Mouse (Mus musculus): ENCODE results near the gene Mcrs1.
"Not testable (repeated sequence)": the region's sequence is repeated elsewhere in the genome, so short reads cannot be mapped to it uniquely, and the experiment has no call there.

Gene Mcrs1

DNA sequence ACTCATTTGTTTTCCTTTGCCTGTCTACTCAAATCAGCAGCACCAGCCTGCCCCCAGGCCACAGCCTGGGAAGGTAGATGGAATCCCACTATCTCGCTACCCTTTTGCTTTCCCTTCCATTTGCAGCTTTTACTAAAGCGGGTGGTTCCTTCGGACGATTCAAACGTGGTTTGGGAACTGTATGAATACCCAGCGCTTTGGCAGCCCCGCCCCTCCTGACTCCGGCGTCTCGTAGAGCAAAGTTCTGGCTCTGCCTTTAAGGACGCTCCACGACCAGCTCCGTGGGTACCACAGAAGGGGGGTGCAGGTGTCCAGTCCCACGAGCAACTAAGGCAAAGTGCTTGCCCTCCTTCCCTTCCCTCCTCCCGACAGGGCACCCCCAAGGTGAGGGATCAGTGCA lies 650 bp downstream of the Mcrs1 start:
- not testable (repeated sequence) for DNase-seq (ENCODE audit: low spot score in 2 of 2)

DNA sequence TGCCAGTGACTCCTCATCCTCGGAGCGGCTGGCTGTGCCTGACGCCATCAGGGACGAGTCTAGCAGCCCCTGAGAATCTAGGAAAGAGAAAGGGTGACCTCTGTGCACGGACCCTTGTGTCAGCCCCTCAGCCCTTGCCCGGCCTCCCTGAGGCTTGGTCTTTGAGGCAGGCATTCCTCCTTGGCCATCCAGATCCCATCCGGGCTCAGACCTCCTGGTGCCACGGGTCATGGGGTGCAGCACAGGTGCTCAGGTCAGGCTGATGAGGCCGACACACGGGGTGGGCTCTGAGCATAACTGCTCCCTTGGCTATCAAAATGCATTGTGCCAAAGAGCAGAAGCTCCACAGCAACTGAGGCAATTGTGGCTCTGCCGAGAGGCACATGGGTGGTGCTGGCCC lies 1.8 kb downstream of the Mcrs1 start:
- DNase-seq (ENCODE audit: low spot score in 2 of 2): no peak

DNA sequence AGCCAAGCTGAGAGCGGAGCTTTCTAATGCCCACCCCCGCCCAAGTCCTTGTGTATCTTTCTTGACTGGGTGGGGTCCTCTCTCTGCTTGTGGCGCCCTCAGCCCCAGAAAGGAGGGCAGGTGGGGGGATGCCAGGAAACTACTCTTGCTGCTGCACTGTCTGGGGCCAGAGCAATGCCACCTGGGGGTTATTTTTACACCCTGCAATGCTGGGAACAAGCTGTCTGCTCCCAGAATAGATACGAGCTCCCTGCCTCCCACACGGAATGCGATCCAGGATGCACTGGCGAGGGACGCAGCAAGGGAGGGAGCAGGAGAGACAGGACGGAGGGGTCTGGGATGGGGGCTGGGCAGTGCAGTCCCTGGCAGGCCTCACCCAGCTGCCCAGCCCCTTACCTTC lies 2.8 kb downstream of the Mcrs1 start:
- DNase-seq (ENCODE audit: low spot score in 2 of 2): no peak

DNA sequence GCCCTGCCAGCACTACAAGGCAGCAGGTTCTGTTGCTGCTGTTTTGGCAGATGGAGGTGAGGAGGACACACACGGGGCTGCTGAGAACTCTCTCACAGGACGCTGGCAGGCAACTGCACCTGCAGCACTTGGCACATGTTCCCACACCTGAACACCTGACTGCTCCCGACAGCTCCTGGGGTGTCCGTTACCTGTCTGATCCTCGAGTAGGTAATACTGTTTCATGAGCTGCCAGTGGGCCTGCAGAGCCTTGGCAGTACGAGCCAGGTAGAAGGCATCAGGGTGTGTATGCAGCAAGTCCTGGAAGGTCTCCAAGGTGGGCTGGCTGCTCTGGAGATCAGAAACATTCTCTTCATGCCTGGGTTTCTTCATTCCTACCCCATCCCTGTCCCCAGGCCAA lies 5.0 kb downstream of the Mcrs1 start:
- not testable (repeated sequence) for DNase-seq (ENCODE audit: low spot score in 2 of 2)

- no peak for DNase-seq (ENCODE audit: low spot score in 2 of 2)
Observed at GRCm38 (mm10) chr15:99242045-99242444, 9.7 kb downstream of the Mcrs1 start.

DNA sequence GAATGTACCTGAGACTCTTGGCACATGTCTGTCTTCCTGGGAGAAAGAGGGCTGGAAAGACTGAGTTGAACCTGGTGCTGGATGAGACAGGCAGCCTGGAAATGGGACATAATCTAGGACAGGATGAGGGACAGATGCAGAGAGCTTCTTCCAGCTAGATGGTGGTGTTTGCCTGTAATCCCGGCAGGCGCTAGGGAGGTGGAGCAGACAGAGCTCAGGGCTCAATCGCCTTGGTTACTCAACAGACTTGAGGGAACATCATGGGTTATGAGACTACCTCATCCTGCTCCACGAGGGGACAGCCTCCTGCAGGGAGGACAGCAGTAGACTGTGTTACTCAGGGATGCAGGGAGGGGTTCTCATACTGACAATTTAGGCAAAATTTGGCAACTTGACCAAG lies 10.5 kb downstream of the Mcrs1 start:
- DNase-seq (ENCODE audit: low spot score in 2 of 2): no peak

- no peak for DNase-seq (ENCODE audit: low spot score in 2 of 2)
Observed at GRCm38 (mm10) chr15:99240129-99240528, 11.6 kb downstream of the Mcrs1 start.

DNA sequence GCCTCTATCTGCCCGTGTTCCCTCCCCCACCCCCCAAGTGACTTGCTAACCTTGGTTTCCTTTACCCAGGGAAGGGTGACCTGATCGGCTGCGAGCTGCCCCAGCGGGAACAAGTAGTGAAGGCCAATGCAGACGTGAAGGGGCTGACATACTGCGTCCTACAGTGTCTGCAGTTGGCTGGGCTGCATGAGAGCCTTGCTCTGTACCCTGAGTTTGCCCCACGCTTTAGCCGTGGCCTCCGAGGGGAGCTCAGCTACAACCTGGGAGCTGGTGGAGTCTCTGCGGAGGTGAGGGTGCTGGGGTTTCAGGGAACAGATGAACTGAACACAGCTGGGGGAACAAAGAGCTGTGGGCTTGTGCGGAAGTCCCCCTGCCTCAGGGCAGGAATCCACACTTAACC lies 13.8 kb downstream of the Mcrs1 start:
- DNase-seq (ENCODE audit: low spot score in 2 of 2): no peak

- DNase-seq (ENCODE audit: low spot score in 2 of 2): no peak
Observed at GRCm38 (mm10) chr15:99234326-99235010, 17.3 kb downstream of the Mcrs1 start.

GRCm38 (mm10) chr15:99233719-99234118 lies 18.0 kb downstream of the Mcrs1 start:
- no peak for DNase-seq (ENCODE audit: low spot score in 2 of 2)

DNA sequence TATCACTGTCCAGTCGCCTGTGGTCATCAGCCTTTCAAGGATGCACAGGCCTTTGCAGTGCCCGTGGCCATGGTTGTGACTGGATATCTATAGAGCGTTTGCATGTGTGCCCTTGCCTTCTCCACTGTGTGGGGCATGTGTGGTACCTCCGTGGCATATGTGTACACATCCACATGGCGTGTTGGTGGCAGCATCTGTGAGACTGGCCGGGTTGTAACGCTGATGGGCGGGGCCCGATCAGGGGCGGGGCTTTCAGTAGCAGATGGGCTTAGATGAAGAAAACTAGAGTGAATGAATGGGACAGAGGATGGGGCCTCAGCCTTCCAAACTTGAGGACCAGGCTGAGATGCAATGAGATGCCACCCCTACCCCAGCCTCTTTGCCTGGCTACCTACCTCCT lies 19.8 kb downstream of the Mcrs1 start:
- no peak for DNase-seq (ENCODE audit: low spot score in 2 of 2)

DNA sequence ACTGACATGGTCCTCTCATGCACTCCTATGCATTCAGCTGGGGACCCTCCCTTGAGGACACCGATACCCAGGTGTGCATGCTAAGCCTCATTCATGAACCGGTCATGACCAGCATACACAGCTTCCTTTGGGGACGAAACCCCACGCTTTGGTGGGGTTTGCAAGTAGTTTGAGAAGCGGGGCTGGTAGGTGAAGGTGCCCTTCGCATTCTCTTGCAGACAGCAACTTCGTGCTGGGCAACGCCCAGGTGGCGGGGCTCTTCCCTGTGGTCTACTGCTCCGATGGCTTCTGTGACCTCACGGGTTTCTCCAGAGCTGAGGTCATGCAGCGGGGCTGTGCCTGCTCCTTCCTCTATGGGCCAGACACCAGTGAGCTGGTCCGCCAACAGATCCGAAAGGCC lies 25.7 kb downstream of the Mcrs1 start:
- DNase-seq (ENCODE audit: low spot score in 2 of 2): no peak

DNA sequence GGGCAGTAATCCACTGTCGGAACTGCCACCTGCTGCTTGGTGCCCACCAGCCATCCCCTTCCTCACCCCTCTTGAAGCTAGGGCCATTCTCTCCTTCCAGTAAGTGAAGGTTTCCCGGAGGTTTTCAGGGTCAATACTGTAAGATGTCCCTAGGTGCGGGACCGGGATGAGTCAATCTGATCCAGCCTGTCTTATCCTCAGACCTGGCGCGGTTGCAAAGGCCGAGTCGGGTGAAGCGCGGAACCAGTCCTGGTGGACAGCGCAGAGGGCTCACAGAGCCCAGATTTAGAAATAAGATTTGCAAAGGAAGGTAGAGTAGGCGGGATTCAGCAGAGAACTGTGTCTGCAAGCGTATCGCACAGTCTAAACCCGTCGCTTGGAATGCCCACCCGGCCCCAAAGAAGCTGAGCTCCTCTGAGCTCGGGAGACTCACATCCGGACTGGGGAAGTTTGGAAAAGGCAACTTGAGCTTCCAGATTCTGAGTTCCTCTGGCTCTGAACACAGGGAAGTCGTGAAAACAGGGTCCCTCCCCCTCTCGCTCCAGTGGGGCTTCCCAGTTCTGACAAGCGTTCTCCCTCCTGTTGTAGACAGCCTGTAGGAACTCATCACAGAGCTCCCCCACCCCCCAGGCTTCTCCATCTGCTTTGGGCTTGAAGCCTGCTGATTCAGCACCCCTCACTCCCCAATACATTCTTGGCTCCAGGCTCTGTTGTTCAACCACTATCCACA lies 26.5 kb downstream of the Mcrs1 start:
- no peak for DNase-seq (ENCODE audit: low spot score in 2 of 2)

DNA sequence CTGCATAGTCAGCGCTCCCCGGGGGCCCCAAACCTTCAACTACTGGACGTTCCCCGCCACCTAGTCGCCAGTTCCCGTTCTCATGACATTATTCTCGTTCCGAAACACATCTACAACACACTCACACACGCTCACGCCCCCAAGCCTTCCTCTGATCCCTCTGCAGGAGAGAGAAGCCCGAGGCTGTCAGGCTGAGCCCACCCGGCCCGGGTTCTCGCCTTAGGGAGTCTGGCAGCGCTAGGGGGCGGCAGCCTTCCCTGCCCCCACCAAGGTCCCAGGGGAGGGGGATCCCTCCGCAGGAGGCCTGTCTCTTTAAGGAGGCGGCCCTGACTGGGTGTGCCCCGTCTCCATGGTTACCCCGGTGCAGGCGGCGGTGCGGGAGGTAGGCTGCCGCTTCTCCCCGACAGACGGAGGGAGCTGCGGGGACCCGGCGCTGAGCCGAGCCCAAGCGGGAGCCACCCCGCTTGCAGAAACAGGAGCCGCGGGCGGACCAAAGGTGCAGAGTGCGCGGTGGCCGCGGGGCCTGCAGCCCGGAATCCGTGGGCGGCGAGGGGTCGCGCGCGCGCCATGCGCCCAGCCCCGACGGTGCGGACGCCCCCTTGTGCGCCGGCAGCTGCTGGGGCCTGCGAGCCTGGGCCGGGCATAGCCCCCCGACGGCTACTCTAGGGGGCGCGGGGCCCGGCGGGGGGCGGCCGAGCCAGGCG lies 27.4 kb downstream of the Mcrs1 start, which contains the start of gene Kcnh3:
Gene Kcnh3, plus strand, starts transcription at position 654 of the 704 bp plus-strand sequence.
- peak; percentile 20 to 41 for DNase-seq (ENCODE audit: low spot score in 2 of 2)

- no peak for DNase-seq (ENCODE audit: low spot score in 2 of 2)
Observed at GRCm38 (mm10) chr15:99223585-99224207, 28.1 kb downstream of the Mcrs1 start.

DNA sequence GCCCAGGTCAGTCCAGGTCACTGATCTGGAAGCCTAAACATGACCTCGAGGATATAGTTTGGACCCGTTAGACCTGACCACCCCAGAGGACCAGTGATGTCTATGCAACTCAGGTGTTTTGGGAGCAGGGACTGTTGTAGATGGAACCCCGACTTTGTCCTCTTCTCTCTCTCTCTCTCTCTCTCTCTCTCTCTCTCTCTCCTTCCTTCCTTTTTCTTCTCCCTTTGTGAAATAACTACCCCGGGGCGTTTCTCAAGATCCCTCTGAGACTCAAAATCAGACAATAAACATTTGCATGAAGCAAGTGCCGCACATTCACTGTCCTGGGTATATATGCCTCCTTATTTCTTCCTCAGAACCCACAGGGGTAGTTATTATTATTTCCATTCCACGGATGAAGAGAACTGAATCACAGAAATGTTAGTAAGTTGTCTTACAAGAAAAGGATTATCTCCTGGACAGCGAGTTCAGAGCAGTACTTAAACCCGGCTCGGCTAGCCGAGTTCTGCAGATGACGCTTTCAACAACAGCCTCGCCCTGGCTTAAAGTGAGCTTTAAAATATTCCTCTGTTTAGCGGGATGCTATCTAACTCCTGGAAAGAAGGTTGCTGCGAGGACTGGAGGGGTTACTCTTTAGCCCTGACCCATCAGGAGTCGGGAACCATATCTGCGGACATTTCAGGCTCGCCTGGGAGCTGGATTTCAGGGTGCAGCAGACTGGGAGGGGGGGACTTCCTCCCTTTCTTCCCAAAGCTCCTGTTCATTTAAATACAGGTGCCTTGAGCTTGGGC lies 28.8 kb downstream of the Mcrs1 start:
- DNase-seq (ENCODE audit: low spot score in 2 of 2): no peak

DNA sequence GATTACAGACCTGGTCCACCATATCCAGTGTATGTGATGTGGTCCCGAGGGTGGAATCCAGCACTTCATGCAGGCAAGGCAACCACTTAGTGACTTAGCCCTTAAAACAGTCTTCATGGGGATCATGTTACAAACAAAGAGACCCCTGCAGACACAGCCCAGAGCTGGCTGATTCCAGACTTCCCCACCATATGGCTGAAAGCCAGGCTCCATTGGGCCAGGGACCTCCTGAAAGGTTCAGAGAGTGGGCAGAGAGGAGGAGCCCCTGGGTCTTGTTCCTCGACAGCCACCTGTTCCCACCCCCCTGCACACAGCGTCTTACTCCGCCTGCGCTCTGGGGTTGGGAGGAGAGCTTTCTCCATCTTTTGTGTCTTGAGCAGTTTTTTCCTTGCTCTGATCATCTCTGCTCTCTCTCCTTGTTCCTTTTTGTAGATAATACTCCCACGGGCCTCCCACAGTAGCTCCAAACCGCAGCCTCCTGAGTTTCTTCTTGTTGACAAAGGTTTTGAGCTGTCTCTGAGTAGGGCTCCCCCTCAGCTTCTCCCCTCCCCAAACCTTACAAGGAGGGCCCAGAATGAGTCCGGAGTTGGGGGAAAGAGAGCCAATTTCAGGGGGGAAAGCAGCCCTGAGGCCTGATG lies 30.3 kb downstream of the Mcrs1 start:
- no peak for DNase-seq (ENCODE audit: low spot score in 2 of 2)

- no peak for DNase-seq (ENCODE audit: low spot score in 2 of 2)
Observed at GRCm38 (mm10) chr15:99217630-99218029, 34.1 kb downstream of the Mcrs1 start.

- no peak for DNase-seq (ENCODE audit: low spot score in 2 of 2)
Observed at GRCm38 (mm10) chr15:99215741-99216463, 35.9 kb downstream of the Mcrs1 start.

GRCm38 (mm10) chr15:99214941-99215340 lies 36.8 kb downstream of the Mcrs1 start:
- DNase-seq (ENCODE audit: low spot score in 2 of 2): no peak
